Mouse (Mus musculus): ENCODE measurements around the gene Jagn1.

DNA sequence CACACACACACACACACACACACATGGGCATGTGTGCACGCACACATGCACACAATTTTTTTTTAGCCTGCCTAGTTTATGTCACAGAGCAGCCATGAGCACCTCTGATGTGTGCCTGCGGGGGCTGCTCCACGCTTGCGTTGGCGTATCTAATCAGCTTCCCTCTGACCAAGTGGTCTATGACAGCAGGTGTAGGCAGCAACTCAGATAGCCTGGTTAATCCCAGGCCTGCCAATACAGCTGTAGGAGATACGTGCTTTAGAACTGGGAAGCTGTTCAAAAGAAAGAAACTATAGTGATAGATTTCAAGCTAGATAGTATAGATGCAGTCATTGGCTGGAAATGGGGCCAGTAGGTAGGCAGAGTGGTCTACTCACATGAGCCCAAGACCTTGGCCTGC is 31.3 kb downstream of the Jagn1 start:
- no peak for TF ChIP-seq CTCF (IDR thresholded peaks at IDR 0.05; ENCODE audit: low read depth, low read length)
- TF ChIP-seq POLR2A (IDR thresholded peaks at IDR 0.05; ENCODE audit: borderline replicate concordance, low read depth, low read length), result no peak

Measured in bone marrow macrophage, adult 2 months (primary cell).